Mouse (Mus musculus) cortical plate, adult 2 months (tissue): ENCODE data around the gene Ddi2.
A peak's percentile ranks its signal among the peaks of the same experiment; 100 is the strongest.

Experiments used
- CTCF ChIP-seq: fragments of 200-500 bp; IDR thresholded peaks from 2 replicates; pipeline ENCODE4 v1.5.1; 2011; ENCODE audit warnings: mild to moderate bottlenecking, control low read depth, low read length; ENCODE audit not compliant: insufficient read depth; ENCODE audit errors: extremely low read depth
- POLR2A ChIP-seq: fragments of 200-500 bp; IDR thresholded peaks from 2 replicates; pipeline ENCODE4 v1.6.1; 2011; ENCODE audit warnings: mild to moderate bottlenecking, low read length, control low read depth; ENCODE audit not compliant: insufficient read depth; ENCODE audit errors: extremely low read depth

- TF ChIP-seq CTCF (no peak), POLR2A (peak; percentile 51)
These were observed at the start of gene Ddi2 for GRCm38 (mm10) chr4:141722731-141723672.
